Mouse (Mus musculus) lung, postnatal 0 days (tissue): ENCODE data around the gene Fzr1. TPM values are rescaled to one million over a fixed set of nuclear protein-coding genes. Genes with fewer than 3 reads are reported as not detected.

Source experiments
- ATAC-seq: fragments of 200-750 bp; cut with Nextera tagmentation; 2 replicates; pipeline ENCODE4 v1.8.0; 2017; ENCODE audit warnings: moderate library complexity
- DNase-seq: peaks from one replicate; pipeline ENCODE4 v3.0.0-alpha.2; 2016; ENCODE audit warnings: low spot score
- H3K27ac ChIP-seq: fragments of 300-500 bp; sonication (generic); 2 replicates; pipeline ENCODE4 v1.5.1; 2014; ENCODE audit warnings: antibody characterized with exemption, mild to moderate bottlenecking, low read length, mixed read lengths
- H3K27me3 ChIP-seq: fragments of 300-500 bp; sonication (generic); replicated peaks from 2 replicates; pipeline ENCODE4 v1.6.1; 2014; ENCODE audit warnings: low read length, mixed read lengths; ENCODE audit not compliant: insufficient read depth
- H3K36me3 ChIP-seq: fragments of 300-500 bp; sonication (generic); 2 replicates; pipeline ENCODE4 v1.6.1; 2014; ENCODE audit warnings: low read length, mixed read lengths; ENCODE audit not compliant: insufficient read depth
- H3K4me1 ChIP-seq: fragments of 300-500 bp; sonication (generic); 2 replicates; pipeline ENCODE4 v1.6.1; 2014; ENCODE audit warnings: antibody characterized with exemption, low read depth, low read length, mixed read lengths; ENCODE audit not compliant: insufficient read depth
- H3K4me2 ChIP-seq: fragments of 300-500 bp; sonication (generic); replicated peaks from 2 replicates; pipeline ENCODE4 v1.6.1; 2014; ENCODE audit warnings: low read depth, mild to moderate bottlenecking, low read length, moderate library complexity, mixed read lengths
- H3K4me3 ChIP-seq: fragments of 300-500 bp; sonication (generic); 2 replicates; pipeline ENCODE4 v1.5.1; 2014; ENCODE audit warnings: low read depth, low read length
- H3K9ac ChIP-seq: fragments of 300-500 bp; sonication (generic); replicated peaks from 2 replicates; pipeline ENCODE4 v1.6.1; 2014; ENCODE audit warnings: low read depth, mild to moderate bottlenecking
- H3K9me3 ChIP-seq: fragments of 300-500 bp; sonication (generic); 2 replicates; pipeline ENCODE4 v1.6.1; 2016; ENCODE audit warnings: low read length, mixed read lengths
- CTCF ChIP-seq: IDR thresholded peaks from 2 replicates; pipeline ENCODE4 v1.5.1; 2016; ENCODE audit warnings: antibody characterized with exemption, mild to moderate bottlenecking
- EP300 ChIP-seq: IDR thresholded peaks from 2 replicates; pipeline ENCODE4 v1.6.1; 2016; ENCODE audit warnings: antibody characterized with exemption, mild to moderate bottlenecking, control low read depth
- WGBS: fragments of 180-500 bp; shearing (Covaris S2); extraction: QIAGEN DNeasy Blood & Tissue Kit; methylation state at CpG from one replicate; pipeline ENCODE4 v1.1.7; 2014; 5-methylcytosine and 5-hydroxymethylcytosine counted together
- polyA plus RNA-seq: library from polyadenylated mRNA; unstranded; fragments of >200 nt; fragmentation: Nextera tagmentation; extraction: Ambion mirVana; gene quantifications from 2 replicates; pipeline ENCODE4 v1.2.1, GENCODE M21; 2015

The Fzr1 gene
- polyA plus RNA-seq, 1 experiment from 2014 or later = 39.5 TPM

- no peak for ATAC-seq
- no peak overlapping the region for H3K4me3 ChIP-seq
- 62% methylated on average over 16 of the region's 16 CpGs for WGBS
- no peaks in the 10 kb centered on the region for H3K9me3 ChIP-seq
- H3K36me3 ChIP-seq = no peaks in the 10 kb centered on the region
- no peak overlapping the region for H3K9ac ChIP-seq
- peak overlapping the region; percentile 89 for H3K27ac ChIP-seq
- no peaks in the 10 kb centered on the region for H3K27me3 ChIP-seq
- DNase-seq = peak; percentile 26
- no peak for TF ChIP-seq CTCF
- 0 out of 2 replicates have a peak, but pooled peaks have one; percentile 7 for TF ChIP-seq EP300
- peaks cover 68% of the 10 kb centered on the region for H3K4me1 ChIP-seq
- no peak overlapping the region for H3K4me2 ChIP-seq
These were observed 34.4 kb upstream of the Fzr1 start for GRCm38 (mm10) chr10:81412586-81413309.

GRCm38 (mm10) chr10:81411471-81412400 is 33.4 kb upstream of the Fzr1 start:
- H3K4me3 ChIP-seq = no peak overlapping the region
- H3K27me3 ChIP-seq = no peaks in the 10 kb centered on the region
- H3K9ac ChIP-seq = no peak overlapping the region
- H3K36me3 ChIP-seq = no peaks in the 10 kb centered on the region
- DNase-seq (peak; percentile 76), ATAC-seq (peak; percentile 11)
- peaks cover 66% of the 10 kb centered on the region for H3K4me1 ChIP-seq
- TF ChIP-seq CTCF = no peak
- TF ChIP-seq EP300 = 0 out of 2 replicates have a peak, but pooled peaks have one; percentile 6
- peak overlapping the region; percentile 33 for H3K4me2 ChIP-seq
- H3K9me3 ChIP-seq = no peaks in the 10 kb centered on the region
- H3K27ac ChIP-seq = peak overlapping the region; percentile 89
- 23% methylated on average over 16 of the region's 18 CpGs for WGBS

- H3K36me3 ChIP-seq = no peaks in the 10 kb centered on the region
- no peaks in the 10 kb centered on the region for H3K27me3 ChIP-seq
- no peak overlapping the region for H3K4me2 ChIP-seq
- H3K4me1 ChIP-seq = peaks cover 63% of the 10 kb centered on the region
- no peak for ATAC-seq
- no peak overlapping the region for H3K4me3 ChIP-seq
- 44% methylated on average over 9 of the region's 9 CpGs for WGBS
- DNase-seq = peak; percentile 24
- H3K27ac ChIP-seq = peak overlapping the region; percentile 89
- TF ChIP-seq CTCF = no peak
- no peak for TF ChIP-seq EP300
- no peaks in the 10 kb centered on the region for H3K9me3 ChIP-seq
- H3K9ac ChIP-seq = no peak overlapping the region
These were observed 32.7 kb upstream of the Fzr1 start for GRCm38 (mm10) chr10:81410981-81411380.

DNA sequence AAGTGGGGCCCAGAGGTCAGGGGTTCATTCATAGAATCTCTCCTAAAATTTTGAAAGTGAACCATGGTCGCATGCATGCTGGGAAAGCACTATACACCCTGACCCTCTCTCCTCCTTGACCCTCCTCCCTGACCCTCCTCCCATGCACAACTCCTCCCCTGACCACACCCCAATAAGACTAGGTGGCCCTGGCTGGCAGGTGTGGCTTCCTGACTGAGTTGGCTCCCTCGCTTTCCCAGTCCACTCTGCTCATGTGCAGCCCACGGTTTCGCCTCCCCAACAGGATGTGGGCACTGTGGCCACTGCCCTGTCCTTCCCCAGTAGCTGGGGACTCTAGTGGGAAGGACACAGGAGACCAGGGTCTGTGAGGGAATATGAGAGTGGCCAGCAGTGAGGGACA is 32.0 kb upstream of the Fzr1 start:
- ATAC-seq (no peak), DNase-seq (peak; percentile 20)
- Histone ChIP-seq H3K4me3 (no peak overlapping the region), H3K27me3 (no peaks in the 10 kb centered on the region), H3K4me2 (peak overlapping the region; percentile 22; the same call in 1 of the 2 replicates), H3K9me3 (no peaks in the 10 kb centered on the region), H3K36me3 (no peaks in the 10 kb centered on the region), H3K4me1 (peaks cover 60% of the 10 kb centered on the region), H3K9ac (no peak overlapping the region), H3K27ac (peak overlapping the region; percentile 81; the same call in 1 of the 2 replicates)
- TF ChIP-seq EP300 = no peak
- 36% methylated on average over 4 of the region's 4 CpGs for WGBS

DNA sequence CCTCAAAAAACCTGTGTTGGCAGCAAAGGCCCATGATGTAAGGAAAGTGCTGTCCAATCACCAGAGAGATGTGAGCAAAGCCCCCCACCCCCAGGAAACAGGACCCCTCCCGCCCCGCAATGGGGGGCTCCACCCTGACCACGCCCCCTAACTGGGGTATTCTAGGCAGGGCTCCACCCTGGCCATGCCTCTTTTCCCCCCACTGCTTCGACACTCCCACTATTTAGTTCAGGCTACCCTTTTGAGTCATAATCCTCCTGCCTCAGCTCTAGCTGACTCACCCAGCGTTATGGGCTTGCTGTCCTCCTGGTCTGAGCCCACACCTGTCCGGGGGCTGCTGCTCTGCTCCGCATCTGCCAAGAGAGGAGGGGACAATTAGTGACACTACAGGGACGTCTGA is 31.0 kb upstream of the Fzr1 start:
- ATAC-seq (peak; percentile 4; the same call in 1 of the 2 replicates), DNase-seq (no peak)
- Histone ChIP-seq H3K4me2 (peak overlapping the region; percentile 22; the same call in 1 of the 2 replicates), H3K9ac (no peak overlapping the region), H3K27ac (peak overlapping the region; percentile 81), H3K4me1 (peaks cover 49% of the 10 kb centered on the region), H3K9me3 (no peaks in the 10 kb centered on the region), H3K36me3 (peaks cover 5% of the 10 kb centered on the region; the same call in 1 of the 2 replicates), H3K27me3 (no peaks in the 10 kb centered on the region), H3K4me3 (no peak overlapping the region)
- no peak for TF ChIP-seq EP300
- TF ChIP-seq CTCF = no peak
- 33% methylated on average over 7 of the region's 8 CpGs for WGBS

- H3K4me1 ChIP-seq = peaks cover 45% of the 10 kb centered on the region
- peak; percentile 96 for TF ChIP-seq EP300
- TF ChIP-seq CTCF = peak; percentile 99
- 20% methylated on average over 9 of the region's 9 CpGs for WGBS
These were observed 30.6 kb upstream of the Fzr1 start for GRCm38 (mm10) chr10:81408871-81409291.

More at GRCm38 (mm10) chr10:81408871-81409291, 30.6 kb upstream of the Fzr1 start:
- peak overlapping the region; percentile 22; the same call in 1 of the 2 replicates for H3K4me2 ChIP-seq
- DNase-seq (peak; percentile 92), ATAC-seq (peak; percentile 73)
- peak overlapping the region; percentile 81 for H3K27ac ChIP-seq
- H3K9ac ChIP-seq = no peak overlapping the region
- peaks cover 10% of the 10 kb centered on the region; the same call in 1 of the 2 replicates for H3K36me3 ChIP-seq
- no peak overlapping the region for H3K4me3 ChIP-seq
- no peaks in the 10 kb centered on the region for H3K27me3 ChIP-seq
- no peaks in the 10 kb centered on the region for H3K9me3 ChIP-seq
